Mouse (Mus musculus): ENCODE measurements around the gene Pilrb1. TPM values are rescaled to one million over a fixed set of nuclear protein-coding genes. Genes with fewer than 3 reads are reported as not detected.
"Not testable (repeated sequence)": the region's sequence is repeated elsewhere in the genome, so short reads cannot be mapped to it uniquely, and the experiment has no call there.

Gene Pilrb1
- polyA plus RNA-seq, 1 experiment from 2014 or later: 7.2 TPM

GRCm38 (mm10) chr5:137850313-137850712 is 7.6 kb downstream of the Pilrb1 start:
- H3K4me3 ChIP-seq (ENCODE audit: inconsistent target); H3K36me3 ChIP-seq (ENCODE audit: inconsistent target); H3K79me2 ChIP-seq (ENCODE audit: inconsistent target): not testable (repeated sequence)
- H3K27ac ChIP-seq: 0 out of 2 replicates have a peak overlapping the region, but pooled peaks have one; percentile 5
- no CpG with 5 or more reads among the region's 1 CpGs for WGBS (ENCODE audit: missing documents)

- not testable (repeated sequence) for H3K4me3 ChIP-seq (ENCODE audit: inconsistent target); H3K36me3 ChIP-seq (ENCODE audit: inconsistent target)
- Histone ChIP-seq H3K79me2 (ENCODE audit: inconsistent target) (peaks cover 14% of the 10 kb centered on the region; the same call in 1 of the 2 replicates), H3K27ac (peak overlapping the region; percentile 53)
Observed at GRCm38 (mm10) chr5:137837110-137837509, 20.8 kb downstream of the Pilrb1 start.

GRCm38 (mm10) chr5:137836611-137837010 is 21.3 kb downstream of the Pilrb1 start:
- no peaks in the 10 kb centered on the region for H3K36me3 ChIP-seq (ENCODE audit: inconsistent target)
- no peak overlapping the region for H3K4me3 ChIP-seq (ENCODE audit: inconsistent target)
- H3K27ac ChIP-seq: peak overlapping the region; percentile 53
- H3K79me2 ChIP-seq (ENCODE audit: inconsistent target): peaks cover 14% of the 10 kb centered on the region; the same call in 1 of the 2 replicates

GRCm38 (mm10) chr5:137835966-137836520 is 21.9 kb downstream of the Pilrb1 start, which contains the start of gene Pilra:
TSS of gene Pilra (minus strand) at chr5:137836281.
- 100% methylated on average over 1 of the region's 2 CpGs for WGBS (ENCODE audit: missing documents)
- Histone ChIP-seq H3K4me3 (ENCODE audit: inconsistent target) (peak within 1 kb of the TSS; percentile 3; the same call in 1 of the 2 replicates), H3K79me2 (ENCODE audit: inconsistent target) (peaks cover 14% of the 10 kb centered on the region; the same call in 1 of the 2 replicates), H3K27ac (peak within 1 kb of the TSS; percentile 53)
- not testable (repeated sequence) for H3K36me3 ChIP-seq (ENCODE audit: inconsistent target)

- WGBS (ENCODE audit: missing documents): 86% methylated on average over 4 of the region's 4 CpGs
- Histone ChIP-seq H3K27ac (no peak overlapping the region), H3K79me2 (ENCODE audit: inconsistent target) (peaks cover 14% of the 10 kb centered on the region; the same call in 1 of the 2 replicates), H3K4me3 (ENCODE audit: inconsistent target) (no peak overlapping the region), H3K36me3 (ENCODE audit: inconsistent target) (no peaks in the 10 kb centered on the region)
Observed at GRCm38 (mm10) chr5:137833500-137833899, 24.4 kb downstream of the Pilrb1 start.

GRCm38 (mm10) chr5:137831506-137831905 is 26.4 kb downstream of the Pilrb1 start:
- H3K27ac ChIP-seq: peak overlapping the region; percentile 88
- WGBS (ENCODE audit: missing documents): 17% methylated on average over 6 of the region's 6 CpGs
- H3K4me3 ChIP-seq (ENCODE audit: inconsistent target): no peak overlapping the region
- H3K36me3 ChIP-seq (ENCODE audit: inconsistent target): no peaks in the 10 kb centered on the region
- H3K79me2 ChIP-seq (ENCODE audit: inconsistent target): peaks cover 14% of the 10 kb centered on the region; the same call in 1 of the 2 replicates

GRCm38 (mm10) chr5:137831106-137831505 is 26.8 kb downstream of the Pilrb1 start:
- H3K27ac ChIP-seq: peak overlapping the region; percentile 88
- peaks cover 14% of the 10 kb centered on the region; the same call in 1 of the 2 replicates for H3K79me2 ChIP-seq (ENCODE audit: inconsistent target)
- no peak overlapping the region for H3K4me3 ChIP-seq (ENCODE audit: inconsistent target)
- no peaks in the 10 kb centered on the region for H3K36me3 ChIP-seq (ENCODE audit: inconsistent target)
- 21% methylated on average over 4 of the region's 4 CpGs for WGBS (ENCODE audit: missing documents)

- WGBS (ENCODE audit: missing documents): 28% methylated on average over 7 of the region's 7 CpGs
- Histone ChIP-seq H3K27ac (peak overlapping the region; percentile 88), H3K79me2 (ENCODE audit: inconsistent target) (peaks cover 13% of the 10 kb centered on the region; the same call in 1 of the 2 replicates), H3K4me3 (ENCODE audit: inconsistent target) (no peak overlapping the region), H3K36me3 (ENCODE audit: inconsistent target) (no peaks in the 10 kb centered on the region)
Observed at GRCm38 (mm10) chr5:137830238-137830637, 27.7 kb downstream of the Pilrb1 start.

GRCm38 (mm10) chr5:137828694-137829093 is 29.2 kb downstream of the Pilrb1 start:
- H3K27ac ChIP-seq: peak overlapping the region; percentile 88
- no peak overlapping the region for H3K4me3 ChIP-seq (ENCODE audit: inconsistent target)
- WGBS (ENCODE audit: missing documents): 12% methylated on average over 6 of the region's 6 CpGs

GRCm38 (mm10) chr5:137826421-137826820 is 31.5 kb downstream of the Pilrb1 start:
- WGBS (ENCODE audit: missing documents): 62% methylated on average over 7 of the region's 7 CpGs
- no peak overlapping the region for H3K4me3 ChIP-seq (ENCODE audit: inconsistent target)

More at GRCm38 (mm10) chr5:137828694-137829093, 29.2 kb downstream of the Pilrb1 start:
- no peaks in the 10 kb centered on the region for H3K36me3 ChIP-seq (ENCODE audit: inconsistent target)
- H3K79me2 ChIP-seq (ENCODE audit: inconsistent target): no peaks in the 10 kb centered on the region; the same call in 1 of the 2 replicates

GRCm38 (mm10) chr5:137825971-137826370 is 31.9 kb downstream of the Pilrb1 start:
- H3K79me2 ChIP-seq (ENCODE audit: inconsistent target): no peaks in the 10 kb centered on the region
- no peaks in the 10 kb centered on the region for H3K36me3 ChIP-seq (ENCODE audit: inconsistent target)
- 100% methylated on average over 2 of the region's 2 CpGs for WGBS (ENCODE audit: missing documents)
- H3K27ac ChIP-seq: no peak overlapping the region
- no peak overlapping the region for H3K4me3 ChIP-seq (ENCODE audit: inconsistent target)

More at GRCm38 (mm10) chr5:137826421-137826820, 31.5 kb downstream of the Pilrb1 start:
- no peaks in the 10 kb centered on the region for H3K79me2 ChIP-seq (ENCODE audit: inconsistent target)
- H3K27ac ChIP-seq: no peak overlapping the region
- H3K36me3 ChIP-seq (ENCODE audit: inconsistent target): no peaks in the 10 kb centered on the region

- no peaks in the 10 kb centered on the region for H3K79me2 ChIP-seq (ENCODE audit: inconsistent target)
- no peaks in the 10 kb centered on the region for H3K36me3 ChIP-seq (ENCODE audit: inconsistent target)
- H3K27ac ChIP-seq: peak overlapping the region; percentile 63
- no peak overlapping the region for H3K4me3 ChIP-seq (ENCODE audit: inconsistent target)
- WGBS (ENCODE audit: missing documents): 10% methylated on average over 3 of the region's 3 CpGs
Observed at GRCm38 (mm10) chr5:137825030-137825429, 32.9 kb downstream of the Pilrb1 start.

GRCm38 (mm10) chr5:137823455-137824045 is 34.4 kb downstream of the Pilrb1 start:
- Histone ChIP-seq H3K27ac (peak overlapping the region; percentile 63), H3K4me3 (ENCODE audit: inconsistent target) (no peak overlapping the region), H3K79me2 (ENCODE audit: inconsistent target) (no peaks in the 10 kb centered on the region), H3K36me3 (ENCODE audit: inconsistent target) (no peaks in the 10 kb centered on the region)
- WGBS (ENCODE audit: missing documents): 55% methylated on average over 6 of the region's 6 CpGs

GRCm38 (mm10) chr5:137822602-137823001 is 35.3 kb downstream of the Pilrb1 start:
- Histone ChIP-seq H3K36me3 (ENCODE audit: inconsistent target) (no peaks in the 10 kb centered on the region), H3K79me2 (ENCODE audit: inconsistent target) (no peaks in the 10 kb centered on the region), H3K4me3 (ENCODE audit: inconsistent target) (no peak overlapping the region), H3K27ac (no peak overlapping the region)
- WGBS (ENCODE audit: missing documents): 90% methylated on average over 1 of the region's 1 CpGs

- WGBS (ENCODE audit: missing documents): 95% methylated on average over 4 of the region's 4 CpGs
- Histone ChIP-seq H3K27ac (no peak overlapping the region), H3K4me3 (ENCODE audit: inconsistent target) (no peak overlapping the region), H3K36me3 (ENCODE audit: inconsistent target) (no peaks in the 10 kb centered on the region), H3K79me2 (ENCODE audit: inconsistent target) (no peaks in the 10 kb centered on the region)
Observed at GRCm38 (mm10) chr5:137822126-137822525, 35.8 kb downstream of the Pilrb1 start.
